Mouse (Mus musculus): ENCODE measurements at regions not wholly inside any gene's neighbourhood (a gene's known extent, or its start where the extent isn't known, plus 50 kb on each side); places are given as distances from the start of the nearest gene placed in this dataset.

DNA sequence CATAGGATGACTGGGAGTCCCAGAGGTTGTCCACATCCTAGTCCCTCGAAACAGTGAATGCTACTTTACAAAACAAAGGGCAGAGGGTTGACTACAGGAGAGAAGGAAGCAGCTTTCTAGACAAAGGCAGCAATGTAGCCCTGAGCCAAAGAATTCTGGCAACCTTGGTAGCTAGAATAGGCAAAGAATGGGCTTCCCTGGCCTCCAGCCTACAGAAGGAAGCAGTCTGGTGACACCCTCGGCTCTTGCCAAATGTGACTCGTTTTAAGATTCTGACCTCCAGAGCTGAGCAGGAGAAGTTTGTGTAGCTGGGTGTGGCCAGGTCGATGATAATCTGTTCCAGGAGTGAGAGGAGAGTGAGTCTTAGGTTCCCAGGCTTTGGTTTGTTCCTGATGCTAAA lies 279.1 kb downstream of the Uaca start:
- Histone ChIP-seq H3K36me3 (ENCODE audit: control insufficient read depth, insufficient read depth, low read length) (no peaks in the 10 kb centered on the region), H3K27me3 (ENCODE audit: control insufficient read depth, insufficient read depth, low read length) (no peaks in the 10 kb centered on the region), H3K4me3 (ENCODE audit: low read depth, low read length) (no peak overlapping the region), H3K27ac (ENCODE audit: insufficient read depth, low read depth, low read length) (no peak overlapping the region), H3K4me1 (ENCODE audit: control insufficient read depth, insufficient read depth, insufficient read length, low read length) (no peaks in the 10 kb centered on the region; the same call in 1 of the 2 replicates)
- WGBS = 13% methylated on average over 4 of the region's 4 CpGs
- TF ChIP-seq CTCF (IDR thresholded peaks at IDR 0.05; ENCODE audit: extremely low read depth, insufficient read length, insufficient replicate concordance, low read depth, low read length) = no peak
- TF ChIP-seq POLR2A (IDR thresholded peaks at IDR 0.05; ENCODE audit: low read depth, low read length) = no peak

GRCm38 (mm10) chr9:61075071-61075470 lies 280.7 kb downstream of the Uaca start:
- Histone ChIP-seq H3K4me3 (ENCODE audit: low read depth, low read length) (no peak overlapping the region), H3K27ac (ENCODE audit: insufficient read depth, low read depth, low read length) (no peak overlapping the region), H3K27me3 (ENCODE audit: control insufficient read depth, insufficient read depth, low read length) (no peaks in the 10 kb centered on the region), H3K4me1 (ENCODE audit: control insufficient read depth, insufficient read depth, insufficient read length, low read length) (no peaks in the 10 kb centered on the region), H3K36me3 (ENCODE audit: control insufficient read depth, insufficient read depth, low read length) (no peaks in the 10 kb centered on the region)
- WGBS = 89% methylated on average over 4 of the region's 4 CpGs
- TF ChIP-seq POLR2A (IDR thresholded peaks at IDR 0.05; ENCODE audit: low read depth, low read length) (no peak), CTCF (IDR thresholded peaks at IDR 0.05; ENCODE audit: extremely low read depth, insufficient read length, insufficient replicate concordance, low read depth, low read length) (no peak)

- no peaks in the 10 kb centered on the region for H3K4me1 ChIP-seq (ENCODE audit: control insufficient read depth, insufficient read depth, insufficient read length, low read length)
- TF ChIP-seq CTCF (IDR thresholded peaks at IDR 0.05; ENCODE audit: extremely low read depth, insufficient read length, insufficient replicate concordance, low read depth, low read length) (no peak), POLR2A (IDR thresholded peaks at IDR 0.05; ENCODE audit: low read depth, low read length) (no peak)
- 74% methylated on average over 2 of the region's 2 CpGs for WGBS
- H3K36me3 ChIP-seq (ENCODE audit: control insufficient read depth, insufficient read depth, low read length) = no peaks in the 10 kb centered on the region
- no peak overlapping the region for H3K4me3 ChIP-seq (ENCODE audit: low read depth, low read length)
- H3K27ac ChIP-seq (ENCODE audit: insufficient read depth, low read depth, low read length) = no peak overlapping the region
- 0 out of 2 replicates have a peak, but pooled peaks cover 2% of the 10 kb centered on the region for H3K27me3 ChIP-seq (ENCODE audit: control insufficient read depth, insufficient read depth, low read length)
These were observed 282.8 kb downstream of the Uaca start for GRCm38 (mm10) chr9:61077181-61077580.

DNA sequence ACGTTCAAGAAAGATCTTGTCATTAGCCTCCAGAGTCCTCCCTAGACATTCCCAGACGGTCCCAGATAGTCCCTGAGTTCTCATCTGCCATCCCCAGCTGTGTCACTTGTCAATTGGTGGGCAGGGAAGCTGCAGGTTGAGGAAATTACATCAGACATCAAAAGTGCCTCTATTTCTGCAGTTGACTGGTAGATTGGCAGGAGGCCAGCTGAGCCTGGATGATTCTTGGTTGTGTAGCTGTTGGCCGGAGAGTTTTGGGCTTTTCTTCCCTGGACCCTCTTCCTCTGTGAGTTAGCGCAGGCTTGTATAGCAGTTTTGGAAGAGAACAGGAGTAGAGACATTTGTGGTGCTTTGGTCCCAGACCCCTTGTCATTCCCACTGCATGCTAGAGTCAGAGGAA lies 283.5 kb downstream of the Uaca start:
- no peaks in the 10 kb centered on the region for H3K4me1 ChIP-seq (ENCODE audit: control insufficient read depth, insufficient read depth, insufficient read length, low read length)
- no peaks in the 10 kb centered on the region for H3K36me3 ChIP-seq (ENCODE audit: control insufficient read depth, insufficient read depth, low read length)
- H3K27me3 ChIP-seq (ENCODE audit: control insufficient read depth, insufficient read depth, low read length) = 0 out of 2 replicates have a peak, but pooled peaks cover 2% of the 10 kb centered on the region
- TF ChIP-seq CTCF (IDR thresholded peaks at IDR 0.05; ENCODE audit: extremely low read depth, insufficient read length, insufficient replicate concordance, low read depth, low read length) (no peak), POLR2A (IDR thresholded peaks at IDR 0.05; ENCODE audit: low read depth, low read length) (no peak)
- H3K27ac ChIP-seq (ENCODE audit: insufficient read depth, low read depth, low read length) = no peak overlapping the region
- 78% methylated on average over 4 of the region's 4 CpGs for WGBS
- no peak overlapping the region for H3K4me3 ChIP-seq (ENCODE audit: low read depth, low read length)

- no peaks in the 10 kb centered on the region for H3K4me1 ChIP-seq (ENCODE audit: control insufficient read depth, insufficient read depth, insufficient read length, low read length)
- TF ChIP-seq CTCF (IDR thresholded peaks at IDR 0.05; ENCODE audit: extremely low read depth, insufficient read length, insufficient replicate concordance, low read depth, low read length) = no peak
- no peak for TF ChIP-seq POLR2A (IDR thresholded peaks at IDR 0.05; ENCODE audit: low read depth, low read length)
- H3K36me3 ChIP-seq (ENCODE audit: control insufficient read depth, insufficient read depth, low read length) = no peaks in the 10 kb centered on the region
- WGBS = 78% methylated on average over 16 of the region's 16 CpGs
- H3K4me3 ChIP-seq (ENCODE audit: low read depth, low read length) = no peak overlapping the region
- H3K27me3 ChIP-seq (ENCODE audit: control insufficient read depth, insufficient read depth, low read length) = peaks cover 2% of the 10 kb centered on the region; the same call in 1 of the 2 replicates
- H3K27ac ChIP-seq (ENCODE audit: insufficient read depth, low read depth, low read length) = no peak overlapping the region
These were observed 287.2 kb downstream of the Uaca start for GRCm38 (mm10) chr9:61081474-61082021.

DNA sequence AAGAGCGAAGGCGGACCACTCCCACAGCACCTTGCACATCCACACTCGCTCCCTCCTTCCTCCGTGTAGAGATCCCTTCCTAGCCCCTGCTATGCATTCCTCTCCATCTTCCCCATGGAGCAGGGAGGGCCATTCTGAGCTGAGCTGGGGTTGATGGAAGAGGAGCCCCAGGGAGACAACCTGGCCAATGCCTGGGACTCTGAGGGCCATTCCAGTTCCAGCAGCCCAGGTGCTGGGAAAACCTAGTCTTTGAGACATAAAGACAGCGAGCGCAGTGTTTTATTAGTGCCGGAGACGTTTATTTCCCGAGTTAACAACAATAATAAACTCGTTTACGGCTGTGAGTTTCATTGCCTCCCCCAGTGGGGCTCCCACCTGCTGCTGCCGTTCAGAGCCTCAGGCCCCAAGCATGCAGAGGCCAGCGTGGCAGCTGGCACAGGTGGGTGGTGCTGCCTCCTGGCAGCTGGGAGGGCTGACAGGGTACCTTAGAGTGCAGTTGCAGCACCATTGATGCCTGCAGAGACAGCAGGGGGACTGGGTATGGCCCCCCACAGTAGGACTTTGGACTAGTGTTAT lies 287.4 kb upstream of the Tle3 start:
- no peak overlapping the region for H3K27ac ChIP-seq (ENCODE audit: insufficient read depth, low read depth, low read length)
- TF ChIP-seq CTCF (IDR thresholded peaks at IDR 0.05; ENCODE audit: extremely low read depth, insufficient read length, insufficient replicate concordance, low read depth, low read length) = no peak
- no peak for TF ChIP-seq POLR2A (IDR thresholded peaks at IDR 0.05; ENCODE audit: low read depth, low read length)
- no peaks in the 10 kb centered on the region for H3K4me1 ChIP-seq (ENCODE audit: control insufficient read depth, insufficient read depth, insufficient read length, low read length)
- H3K27me3 ChIP-seq (ENCODE audit: control insufficient read depth, insufficient read depth, low read length) = peaks cover 2% of the 10 kb centered on the region; the same call in 1 of the 2 replicates
- no peaks in the 10 kb centered on the region for H3K36me3 ChIP-seq (ENCODE audit: control insufficient read depth, insufficient read depth, low read length)
- WGBS = 48% methylated on average over 13 of the region's 13 CpGs
- no peak overlapping the region for H3K4me3 ChIP-seq (ENCODE audit: low read depth, low read length)

DNA sequence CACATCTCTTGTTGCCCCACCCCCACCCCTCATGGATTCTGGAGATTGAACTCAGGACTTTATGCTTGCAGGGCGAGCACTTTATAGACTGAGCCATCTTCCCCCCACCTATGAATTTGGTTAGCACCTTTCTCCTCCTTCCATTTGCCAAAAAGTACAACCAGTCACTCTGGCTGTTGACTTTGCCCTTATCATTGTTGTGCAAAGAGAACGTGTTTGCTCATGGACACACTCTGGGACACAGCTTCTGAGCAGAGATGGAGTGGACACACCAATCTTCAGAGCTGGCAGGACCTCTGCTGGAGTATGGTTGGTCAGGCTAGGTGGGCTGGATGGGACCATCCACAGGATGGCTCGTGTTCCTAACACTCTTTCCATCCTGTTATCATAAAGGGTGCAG lies 285.1 kb upstream of the Tle3 start:
- H3K36me3 ChIP-seq (ENCODE audit: control insufficient read depth, insufficient read depth, low read length) = no peaks in the 10 kb centered on the region
- no peak for TF ChIP-seq CTCF (IDR thresholded peaks at IDR 0.05; ENCODE audit: extremely low read depth, insufficient read length, insufficient replicate concordance, low read depth, low read length)
- H3K27ac ChIP-seq (ENCODE audit: insufficient read depth, low read depth, low read length) = no peak overlapping the region
- WGBS = 65% methylated on average over 3 of the region's 3 CpGs
- H3K27me3 ChIP-seq (ENCODE audit: control insufficient read depth, insufficient read depth, low read length) = no peaks in the 10 kb centered on the region; the same call in 1 of the 2 replicates
- H3K4me1 ChIP-seq (ENCODE audit: control insufficient read depth, insufficient read depth, insufficient read length, low read length) = no peaks in the 10 kb centered on the region
- H3K4me3 ChIP-seq (ENCODE audit: low read depth, low read length) = no peak overlapping the region
